Mouse (Mus musculus) limb, embryonic 12.5 days (tissue): ENCODE measurements around the gene Zmynd12. TPM values are rescaled to one million over a fixed set of nuclear protein-coding genes. Genes with fewer than 3 reads are reported as not detected.

ENCODE experiments used
- ATAC-seq: fragments of 200-750 bp; cut with Nextera tagmentation; 2 replicates; pipeline ENCODE4 v1.8.0; 2017; ENCODE audit warnings: low read depth, moderate TSS enrichment; ENCODE audit not compliant: insufficient number of reproducible peaks, insufficient read depth, low FRiP score, low TSS enrichment
- H3K27ac ChIP-seq: fragments of 300-500 bp; sonication (generic); 2 replicates; pipeline ENCODE4 v1.5.1; 2016; ENCODE audit warnings: mild to moderate bottlenecking, moderate library complexity
- H3K27me3 ChIP-seq: fragments of 300-500 bp; sonication (generic); 2 replicates; pipeline ENCODE4 v1.6.1; 2016; ENCODE audit warnings: mild to moderate bottlenecking, moderate library complexity
- H3K36me3 ChIP-seq: fragments of 300-500 bp; sonication (generic); 2 replicates; pipeline ENCODE4 v1.6.1; 2016; ENCODE audit warnings: mild to moderate bottlenecking, moderate library complexity
- H3K4me1 ChIP-seq: fragments of 300-500 bp; sonication (generic); replicated peaks from 2 replicates; pipeline ENCODE4 v1.6.1; 2016
- H3K4me2 ChIP-seq: fragments of 300-500 bp; sonication (generic); 2 replicates; pipeline ENCODE4 v1.6.1; 2016; ENCODE audit warnings: mild to moderate bottlenecking, moderate library complexity
- H3K4me3 ChIP-seq: fragments of 300-500 bp; sonication (generic); replicated peaks from 2 replicates; pipeline ENCODE4 v1.5.1; 2016; ENCODE audit warnings: mild to moderate bottlenecking
- H3K9ac ChIP-seq: fragments of 300-500 bp; sonication (generic); replicated peaks from 2 replicates; pipeline ENCODE4 v1.6.1; 2016; ENCODE audit warnings: mild to moderate bottlenecking, moderate library complexity
- H3K9me3 ChIP-seq: fragments of 300-500 bp; sonication (generic); 2 replicates; pipeline ENCODE4 v1.6.1; 2016; ENCODE audit warnings: mild to moderate bottlenecking, moderate library complexity
- WGBS: fragments of 180-500 bp; shearing (Covaris S2); methylation state at CpG from one replicate; pipeline ENCODE4 v1.1.7; 2016; 5-methylcytosine and 5-hydroxymethylcytosine counted together
- polyA plus RNA-seq: library from polyadenylated mRNA; unstranded; fragments of >200 nt; fragmentation: Nextera tagmentation; extraction: Ambion mirVana; gene quantifications from 2 replicates; pipeline ENCODE4 v1.2.1, GENCODE M21; 2016

The Zmynd12 gene
- polyA plus RNA-seq, 1 experiment from 2014 or later = 0.45 TPM

GRCm38 (mm10) chr4:119417270-119417669 is 5.3 kb upstream of the Zmynd12 start:
- Histone ChIP-seq H3K4me3 (no peak overlapping the region), H3K9me3 (no peaks in the 10 kb centered on the region), H3K27ac (no peak overlapping the region), H3K36me3 (peaks cover 14% of the 10 kb centered on the region), H3K27me3 (no peaks in the 10 kb centered on the region), H3K9ac (no peak overlapping the region), H3K4me1 (peaks cover 15% of the 10 kb centered on the region), H3K4me2 (no peak overlapping the region)
- ATAC-seq = no peak
- 79% methylated on average over 3 of the region's 3 CpGs for WGBS

- no peaks in the 10 kb centered on the region for H3K27me3 ChIP-seq
- H3K9ac ChIP-seq = no peak overlapping the region
- no peaks in the 10 kb centered on the region for H3K9me3 ChIP-seq
- H3K4me3 ChIP-seq = no peak overlapping the region
- 94% methylated on average over 3 of the region's 3 CpGs for WGBS
- H3K4me1 ChIP-seq = peaks cover 16% of the 10 kb centered on the region
- peaks cover 14% of the 10 kb centered on the region for H3K36me3 ChIP-seq
- no peak for ATAC-seq
- no peak overlapping the region for H3K4me2 ChIP-seq
- no peak overlapping the region for H3K27ac ChIP-seq
Observed at GRCm38 (mm10) chr4:119417894-119418293, 4.7 kb upstream of the Zmynd12 start.

DNA sequence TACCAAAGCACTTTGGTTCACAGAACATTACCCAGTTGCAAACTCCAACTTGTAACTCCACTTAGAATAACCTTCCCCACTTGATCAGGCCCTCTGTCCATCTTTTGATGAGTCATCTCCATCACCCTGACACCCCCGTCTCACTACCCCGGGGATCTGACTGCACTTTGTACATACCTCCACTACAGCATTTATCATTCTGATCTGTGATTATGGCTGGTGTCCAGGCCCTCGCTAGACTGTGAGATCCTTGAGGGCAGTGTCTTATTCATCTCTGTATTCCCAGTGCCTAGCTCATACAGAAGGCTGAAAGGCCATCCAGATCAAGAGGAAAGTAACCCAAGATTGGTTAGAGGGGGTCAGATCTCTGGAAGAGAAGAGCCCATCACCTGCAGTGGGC is 1.4 kb upstream of the Zmynd12 start:
- Histone ChIP-seq H3K4me3 (peak overlapping the region; percentile 72), H3K36me3 (peaks cover 14% of the 10 kb centered on the region), H3K9me3 (no peaks in the 10 kb centered on the region), H3K27ac (no peak overlapping the region), H3K9ac (peak overlapping the region; percentile 83), H3K4me1 (peaks cover 20% of the 10 kb centered on the region), H3K4me2 (peak overlapping the region; percentile 82), H3K27me3 (no peaks in the 10 kb centered on the region)
- 61% methylated on average over 3 of the region's 3 CpGs for WGBS
- no peak for ATAC-seq

- H3K36me3 ChIP-seq = peaks cover 14% of the 10 kb centered on the region
- under 1% methylated on average over 31 of the region's 31 CpGs for WGBS
- H3K27ac ChIP-seq = peak overlapping the region; percentile 89
- H3K4me3 ChIP-seq = peak overlapping the region; percentile 72
- peak overlapping the region; percentile 82 for H3K4me2 ChIP-seq
- peak; percentile 71 for ATAC-seq
- H3K9me3 ChIP-seq = no peaks in the 10 kb centered on the region
- peak overlapping the region; percentile 83 for H3K9ac ChIP-seq
- peaks cover 20% of the 10 kb centered on the region for H3K4me1 ChIP-seq
- H3K27me3 ChIP-seq = no peaks in the 10 kb centered on the region
Observed at GRCm38 (mm10) chr4:119421921-119422293, 707 bp upstream of the Zmynd12 start.

GRCm38 (mm10) chr4:119425077-119425476 is 2.5 kb downstream of the Zmynd12 start:
- no peak overlapping the region for H3K4me2 ChIP-seq
- H3K4me1 ChIP-seq = peaks cover 20% of the 10 kb centered on the region
- 88% methylated on average over 2 of the region's 2 CpGs for WGBS
- no peak overlapping the region for H3K9ac ChIP-seq
- no peaks in the 10 kb centered on the region for H3K9me3 ChIP-seq
- H3K4me3 ChIP-seq = no peak overlapping the region
- no peaks in the 10 kb centered on the region for H3K36me3 ChIP-seq
- H3K27ac ChIP-seq = no peak overlapping the region
- no peaks in the 10 kb centered on the region for H3K27me3 ChIP-seq
- no peak for ATAC-seq

DNA sequence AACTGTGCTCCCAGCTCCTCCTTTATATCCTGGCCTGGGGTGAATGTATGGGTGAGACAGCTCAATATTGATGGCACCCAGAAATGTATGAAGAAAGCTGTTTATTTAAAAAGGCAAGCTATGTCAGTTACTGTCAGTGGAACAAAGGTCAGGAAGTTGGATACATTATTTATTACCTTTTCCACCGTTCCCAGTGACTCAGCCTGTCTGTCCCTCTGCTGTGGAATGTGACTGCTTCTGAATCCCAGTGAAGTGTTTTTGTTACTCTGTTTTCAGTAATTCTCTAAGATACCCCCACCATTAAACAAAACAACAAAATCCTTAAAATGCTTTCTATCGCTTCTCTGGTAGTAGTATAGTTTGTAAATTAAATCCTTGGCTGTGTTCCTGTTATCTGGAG is 3.0 kb downstream of the Zmynd12 start:
- H3K4me1 ChIP-seq = peaks cover 20% of the 10 kb centered on the region
- no peak overlapping the region for H3K27ac ChIP-seq
- H3K36me3 ChIP-seq = no peaks in the 10 kb centered on the region
- ATAC-seq = no peak
- no peak overlapping the region for H3K4me3 ChIP-seq
- H3K9me3 ChIP-seq = no peaks in the 10 kb centered on the region
- H3K27me3 ChIP-seq = no peaks in the 10 kb centered on the region
- 55% methylated on average over 2 of the region's 2 CpGs for WGBS
- no peak overlapping the region for H3K4me2 ChIP-seq
- no peak overlapping the region for H3K9ac ChIP-seq

DNA sequence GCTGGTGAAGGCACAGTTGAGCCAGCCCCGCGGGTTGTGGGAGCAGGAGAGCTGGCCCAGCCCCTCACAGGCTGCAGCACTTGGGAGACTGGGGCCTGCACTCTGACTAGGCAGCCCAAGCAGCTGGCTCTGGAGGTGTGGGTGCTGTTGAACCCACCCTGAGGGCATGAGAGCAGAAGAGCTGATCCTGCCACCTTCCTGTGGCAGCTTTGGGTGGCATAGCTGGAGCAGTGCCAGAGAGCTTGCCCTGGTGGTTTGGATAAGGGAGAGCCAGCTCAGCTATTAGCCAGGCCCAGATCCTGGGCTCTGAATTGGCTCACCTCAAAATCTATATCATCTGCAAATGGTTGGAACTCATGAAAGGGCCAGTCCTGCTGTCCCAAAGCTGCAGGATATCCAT is 5.1 kb downstream of the Zmynd12 start:
- no peak overlapping the region for H3K27ac ChIP-seq
- no peak overlapping the region for H3K4me2 ChIP-seq
- no peak overlapping the region for H3K9ac ChIP-seq
- H3K36me3 ChIP-seq = no peaks in the 10 kb centered on the region
- ATAC-seq = no peak
- 51% methylated on average over 2 of the region's 2 CpGs for WGBS
- H3K4me3 ChIP-seq = no peak overlapping the region
- H3K27me3 ChIP-seq = no peaks in the 10 kb centered on the region
- no peaks in the 10 kb centered on the region for H3K9me3 ChIP-seq
- peaks cover 9% of the 10 kb centered on the region; the same call in 1 of the 2 replicates for H3K4me1 ChIP-seq

GRCm38 (mm10) chr4:119430678-119431077 is 8.1 kb downstream of the Zmynd12 start:
- Histone ChIP-seq H3K27me3 (no peaks in the 10 kb centered on the region), H3K27ac (no peak overlapping the region), H3K4me2 (no peak overlapping the region), H3K9me3 (peaks cover 3% of the 10 kb centered on the region; the same call in 1 of the 2 replicates), H3K9ac (no peak overlapping the region), H3K36me3 (no peaks in the 10 kb centered on the region), H3K4me1 (no peaks in the 10 kb centered on the region), H3K4me3 (no peak overlapping the region)
- 30% methylated on average over 5 of the region's 5 CpGs for WGBS
- no peak; the same call in 1 of the 2 replicates for ATAC-seq

DNA sequence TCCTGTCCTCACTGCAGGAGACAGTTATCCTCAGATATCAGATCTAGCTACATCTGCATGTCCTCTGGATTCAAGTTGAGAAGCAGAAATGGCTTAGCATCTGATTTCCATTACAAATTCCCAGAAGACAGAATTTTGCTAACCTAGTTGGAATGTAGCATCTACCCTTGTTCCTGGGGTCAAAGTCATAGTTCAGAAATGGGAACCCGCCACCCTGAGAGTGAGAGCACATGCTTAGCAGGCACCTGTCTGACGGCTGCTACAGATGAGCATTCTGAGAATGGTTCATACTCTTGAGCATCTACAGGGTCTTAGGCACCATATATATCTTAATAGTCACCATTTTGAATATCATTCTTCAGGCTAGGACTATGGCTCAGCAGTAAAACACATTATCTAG is 15.3 kb downstream of the Zmynd12 start:
- no peaks in the 10 kb centered on the region for H3K36me3 ChIP-seq
- H3K9ac ChIP-seq = no peak overlapping the region
- H3K4me3 ChIP-seq = no peak overlapping the region
- no peak overlapping the region for H3K4me2 ChIP-seq
- no peak overlapping the region for H3K27ac ChIP-seq
- WGBS = 92% methylated on average over 2 of the region's 2 CpGs
- peaks cover 14% of the 10 kb centered on the region; the same call in 1 of the 2 replicates for H3K9me3 ChIP-seq
- H3K4me1 ChIP-seq = peaks cover 5% of the 10 kb centered on the region; the same call in 1 of the 2 replicates
- no peaks in the 10 kb centered on the region for H3K27me3 ChIP-seq
- ATAC-seq = no peak

GRCm38 (mm10) chr4:119441836-119442235 is 19.2 kb downstream of the Zmynd12 start:
- Histone ChIP-seq H3K4me1 (peaks cover 5% of the 10 kb centered on the region; the same call in 1 of the 2 replicates), H3K9me3 (peaks cover 6% of the 10 kb centered on the region; the same call in 1 of the 2 replicates), H3K4me2 (no peak overlapping the region), H3K4me3 (no peak overlapping the region), H3K36me3 (no peaks in the 10 kb centered on the region), H3K27me3 (no peaks in the 10 kb centered on the region), H3K9ac (no peak overlapping the region), H3K27ac (no peak overlapping the region)
- ATAC-seq = no peak
- 94% methylated on average over 4 of the region's 4 CpGs for WGBS

DNA sequence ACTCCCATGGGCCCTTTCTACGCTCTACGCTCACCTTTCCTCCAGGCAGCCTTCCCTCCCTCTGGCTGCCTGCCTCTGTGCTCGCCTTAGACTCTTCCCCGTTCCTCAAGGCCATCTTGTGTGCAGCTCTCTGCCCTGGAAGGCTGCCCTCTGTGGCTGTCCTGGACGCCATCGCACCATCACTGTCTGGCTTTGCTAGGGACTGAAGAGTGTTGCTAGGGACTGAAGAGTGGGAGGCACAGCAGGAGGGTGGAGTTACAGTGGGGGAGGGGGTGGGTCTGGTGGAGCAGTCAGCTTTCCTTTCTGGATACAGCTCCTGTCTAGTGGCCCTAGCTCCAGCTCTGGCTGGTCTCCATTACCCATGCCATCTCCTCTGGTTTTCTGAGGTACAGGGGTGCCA is 19.9 kb downstream of the Zmynd12 start:
- no peak for ATAC-seq
- Histone ChIP-seq H3K4me2 (no peak overlapping the region), H3K9me3 (peaks cover 6% of the 10 kb centered on the region; the same call in 1 of the 2 replicates), H3K9ac (no peak overlapping the region), H3K36me3 (no peaks in the 10 kb centered on the region), H3K4me1 (peaks cover 5% of the 10 kb centered on the region; the same call in 1 of the 2 replicates), H3K27ac (no peak overlapping the region), H3K27me3 (no peaks in the 10 kb centered on the region), H3K4me3 (no peak overlapping the region)
- WGBS = 42% methylated on average over 6 of the region's 6 CpGs

GRCm38 (mm10) chr4:119447261-119447660 is 24.6 kb downstream of the Zmynd12 start:
- ATAC-seq = no peak
- H3K4me2 ChIP-seq = no peak overlapping the region
- H3K9me3 ChIP-seq = no peaks in the 10 kb centered on the region
- no peaks in the 10 kb centered on the region for H3K27me3 ChIP-seq
- H3K9ac ChIP-seq = no peak overlapping the region
- no peak overlapping the region for H3K27ac ChIP-seq
- WGBS = 90% methylated on average over 6 of the region's 6 CpGs
- H3K4me3 ChIP-seq = no peak overlapping the region
- H3K36me3 ChIP-seq = no peaks in the 10 kb centered on the region
- peaks cover 5% of the 10 kb centered on the region; the same call in 1 of the 2 replicates for H3K4me1 ChIP-seq
